Mouse (Mus musculus) lung, adult 2 months (tissue): ENCODE results near the gene Pcgf5.

ENCODE experiments used
- CTCF ChIP-seq: fragments of 200-500 bp; IDR thresholded peaks from 2 replicates; pipeline ENCODE4 v1.5.1; 2011; ENCODE audit warnings: mild to moderate bottlenecking, low read length, control low read depth; ENCODE audit not compliant: insufficient read depth
- POLR2A ChIP-seq: fragments of 200-500 bp; IDR thresholded peaks from 2 replicates; pipeline ENCODE4 v1.6.1; 2011; ENCODE audit warnings: low read depth, mild to moderate bottlenecking, control low read depth, low read length, borderline replicate concordance; ENCODE audit errors: extremely low read depth

- TF ChIP-seq CTCF (no peak), POLR2A (no peak)
These were observed 313 bp upstream of the Pcgf5 start for GRCm38 (mm10) chr19:36347831-36348160.
